20 mouse cellular contexts compared by ENCODE assay signal in genomic region chr10:126977076-126977475, GRCm38 (mm10). TPM values are rescaled to one million over a fixed set of nuclear protein-coding genes. Genes with fewer than 3 reads are reported as not detected.
DNase-seq lines count a peak whose midpoint lies in the region; ATAC-seq and TF ChIP-seq lines count a peak whose summit lies in the region.
"Had no signal": no experiment of that assay in that cellular context is flagged by ENCODE, and none has a peak within 500 bp of the region (broad histone marks: within the 10 kb centered on the region; RNA-seq: fewer than 3 reads in every experiment).

No protein-coding gene starts in this region.

- WGBS in liver, adult 2 months = 18% methylated on average over 4 of the region's 4 CpGs
- 31% methylated on average over 4 of the region's 4 CpGs for WGBS in kidney, postnatal 0 days

- H3K27ac ChIP-seq in liver, adult 2 months (replicated peaks; ENCODE audit: insufficient read depth, low read depth, low read length) = no peak overlapping the region
- H3K27ac ChIP-seq in kidney, postnatal 0 days = no peak overlapping the region
- H3K27ac ChIP-seq: heart, embryonic 13.5 days; limb, embryonic 10.5 days; liver, embryonic 12.5 days; neural tube, embryonic 13.5 days had no signal

- no peaks in the 10 kb centered on the region for H3K9me3 ChIP-seq in kidney, postnatal 0 days (replicated peaks; ENCODE audit: low read length)
- H3K9me3 ChIP-seq: embryonic facial prominence, embryonic 15.5 days; heart, embryonic 13.5 days; limb, embryonic 10.5 days; liver, embryonic 12.5 days; megakaryocyte, embryonic 14.5 days; neural tube, embryonic 13.5 days had no signal

- H3K4me2 ChIP-seq in kidney, postnatal 0 days (ENCODE audit: low read length) = no peak overlapping the region

- no peaks in the 10 kb centered on the region for H3K27me3 ChIP-seq in liver, adult 2 months (ENCODE audit: control insufficient read depth, insufficient read depth, low read length)
- H3K27me3 ChIP-seq in kidney, postnatal 0 days (ENCODE audit: insufficient read depth, low read length) = no peaks in the 10 kb centered on the region
- H3K27me3 ChIP-seq: embryonic facial prominence, embryonic 15.5 days; heart, embryonic 13.5 days had no signal

- no peak for ATAC-seq in kidney, postnatal 0 days (replicated peaks; ENCODE audit: low FRiP score, low read depth)
- ATAC-seq in frontal cortex, adult (ENCODE audit: low TSS enrichment) = no peak
- ATAC-seq: forebrain, embryonic 16.5 days; hindbrain, embryonic 16.5 days; liver, embryonic 12.5 days had no signal

- H3K36me3 ChIP-seq in liver, adult 2 months (ENCODE audit: control insufficient read depth, insufficient read depth, low read length) = no peaks in the 10 kb centered on the region
- H3K36me3 ChIP-seq in kidney, postnatal 0 days (ENCODE audit: insufficient read depth, low read length) = no peaks in the 10 kb centered on the region
- H3K36me3 ChIP-seq: embryonic facial prominence, embryonic 15.5 days; heart, embryonic 13.5 days; limb, embryonic 10.5 days; neural tube, embryonic 13.5 days had no signal

- H3K9ac ChIP-seq in liver, adult 2 months (ENCODE audit: low read depth, low read length) = no peak overlapping the region
- no peak overlapping the region for H3K9ac ChIP-seq in kidney, postnatal 0 days (ENCODE audit: low read depth, low read length)
- H3K9ac ChIP-seq: neural tube, embryonic 13.5 days had no signal

- peak; percentile 16 for DNase-seq in heart, postnatal 4 days
- DNase-seq in heart, postnatal 14 days = no peak
- peak; percentile 71 for DNase-seq in liver, adult 2 months (ENCODE audit: extremely low read depth, low read depth, low spot score)
- no peak for DNase-seq in liver
- peak; percentile 62 for DNase-seq in kidney, postnatal 0 days (ENCODE audit: low spot score)
- DNase-seq in right cerebral cortex, adult 18-20 months = no peak
- DNase-seq: adrenal gland, adult 2 months; cerebellum, adult 11 months; embryo, embryonic 11 days; lung, adult 2 months; midbrain, embryonic 14.5 days had no signal

- H3K4me1 ChIP-seq in liver, adult 2 months (ENCODE audit: control insufficient read depth, insufficient read depth, low read length) = peaks cover 14% of the 10 kb centered on the region
- H3K4me1 ChIP-seq in kidney, postnatal 0 days (replicated peaks; ENCODE audit: insufficient read depth, low read length) = peaks cover 30% of the 10 kb centered on the region

- TF ChIP-seq CTCF in liver, adult 2 months (IDR thresholded peaks at IDR 0.05; ENCODE audit: low read depth, low read length) = no peak
- TF ChIP-seq CTCF in kidney, postnatal 0 days (IDR thresholded peaks at IDR 0.05; ENCODE audit: low read depth) = no peak

- H3K4me3 ChIP-seq in liver, adult 2 months (ENCODE audit: insufficient read depth, low read depth, low read length) = no peak overlapping the region
- H3K4me3 ChIP-seq in kidney, postnatal 0 days (replicated peaks; ENCODE audit: low read depth, low read length) = no peak overlapping the region

- intact Hi-C loops in heart, postnatal 14 days (cut with DNase I) = no loop called here

- H3K79me2 ChIP-seq in liver, adult 2 months (ENCODE audit: control insufficient read depth, insufficient read depth, low read length) = peaks cover 29% of the 10 kb centered on the region

- TF ChIP-seq POLR2A in liver, adult 2 months (IDR thresholded peaks at IDR 0.05; ENCODE audit: extremely low read depth, insufficient read depth, low read length) = no peak

RNA-seq across cellular contexts. Expression of gene Ctdsp2, which starts 1.4 kb away (rescaled TPM):
- 100 to 1,000 TPM; 132 to 136 TPM for total RNA-seq in heart, postnatal 4 days (2021)
- total RNA-seq in heart, postnatal 14 days (2021) = 100 to 1,000 TPM; 104 to 122 TPM
- total RNA-seq in liver, adult 2 months (2014; rRNA removed) = 18.4 and 25.7 TPM in 2 replicates
- polyA plus RNA-seq in liver, adult 2 months (2012; rRNA removed) = 23.1 and 29.3 TPM in 2 replicates
- polyA plus RNA-seq in kidney, postnatal 0 days (2015; fragmentation: Nextera tagmentation; extraction: Ambion mirVana) = 62.4 and 68.5 TPM in 2 replicates

RNA-seq across cellular contexts. Expression of gene Avil, which starts 23.4 kb away (rescaled TPM):
- total RNA-seq in heart, postnatal 4 days (2021) = under 1 TPM; 0.10 to 0.23 TPM
- total RNA-seq in heart, postnatal 14 days (2021) = under 1 TPM; 0.19 to 0.56 TPM
- total RNA-seq in liver, adult 2 months (2014; rRNA removed) = 0.09 and 0.20 TPM in 2 replicates
- 0.06 TPM in 1 of 2 replicates, not detected in the other for polyA plus RNA-seq in liver, adult 2 months (2012; rRNA removed)
- 0.07 and 0.10 TPM in 2 replicates for polyA plus RNA-seq in kidney, postnatal 0 days (2015; fragmentation: Nextera tagmentation; extraction: Ambion mirVana)

RNA-seq across cellular contexts. Expression of gene Tsfm, which starts 53.6 kb away (rescaled TPM):
- 10 to 100 TPM; 65.1 to 68.0 TPM for total RNA-seq in heart, postnatal 4 days (2021)
- 10 to 100 TPM; 49.8 to 60.5 TPM for total RNA-seq in heart, postnatal 14 days (2021)
- 21.6 and 26.3 TPM in 2 replicates for total RNA-seq in liver, adult 2 months (2014; rRNA removed)
- 17.4 and 18.2 TPM in 2 replicates for polyA plus RNA-seq in liver, adult 2 months (2012; rRNA removed)
- polyA plus RNA-seq in kidney, postnatal 0 days (2015; fragmentation: Nextera tagmentation; extraction: Ambion mirVana) = 97.3 and 109 TPM in 2 replicates

Comparison
In these comparisons a context has a peak if more than half of its experiments do, and no peak if none do; other contexts are left out.
1. DNase-seq: peak in heart, postnatal 4 days (single experiment), liver, adult 2 months (single experiment) and kidney, postnatal 0 days (single experiment); none in heart, postnatal 14 days (0 of 2), liver (single experiment) and right cerebral cortex, adult 18-20 months (single experiment).